Mouse (Mus musculus) heart, postnatal 25 days (tissue): ENCODE data around the gene Vwa3b. TPM values are rescaled to one million over a fixed set of nuclear protein-coding genes. Genes with fewer than 3 reads are reported as not detected.
A peak's percentile ranks its signal among the peaks of the same experiment; 100 is the strongest.

Experiments used
- DNase-seq: peaks from one replicate; pipeline ENCODE4 v3.0.0; 2022; ENCODE audit warnings: low spot score
- intact Hi-C: fragments of 180-260 bp; cut with DNase I; formaldehyde crosslinking; loops from one replicate; pipeline ENCODE4 v1.15.1; 2025
- total RNA-seq, 2 experiments: library from RNA; stranded (reverse); gene quantifications; 2 replicates each; pipeline ENCODE4 v1.2.3; 2021

Vwa3b gene
- total RNA-seq, 2 experiments from 2014 or later = 0.31 to 0.34 TPM

GRCm38 (mm10) chr1:37053691-37054090 lies 27.3 kb downstream of the Vwa3b start:
- DNase-seq = no peak
- intact Hi-C loops = no loop called here

GRCm38 (mm10) chr1:37056831-37057561 lies 30.6 kb downstream of the Vwa3b start:
- DNase-seq = no peak
- intact Hi-C loops = no loop called here

GRCm38 (mm10) chr1:37060856-37061255 lies 34.5 kb downstream of the Vwa3b start:
- intact Hi-C loops = no loop called here

GRCm38 (mm10) chr1:37063053-37063452 lies 36.7 kb downstream of the Vwa3b start:
- no peak for DNase-seq
- intact Hi-C loops = no loop called here

More at GRCm38 (mm10) chr1:37060856-37061255, 34.5 kb downstream of the Vwa3b start:
- DNase-seq = no peak

- intact Hi-C loops = no loop called here
- DNase-seq = no peak
These were observed 37.4 kb downstream of the Vwa3b start for GRCm38 (mm10) chr1:37063841-37064240.

- intact Hi-C loops = no loop called here
- no peak for DNase-seq
These were observed 39.4 kb downstream of the Vwa3b start for GRCm38 (mm10) chr1:37065658-37066412.

- intact Hi-C loops = no loop called here
- no peak for DNase-seq
These were observed 49.4 kb downstream of the Vwa3b start for GRCm38 (mm10) chr1:37075759-37076158.

GRCm38 (mm10) chr1:37077266-37077665 lies 50.9 kb downstream of the Vwa3b start:
- DNase-seq = no peak
- intact Hi-C loops = no loop called here

- peak; percentile 35 for DNase-seq
- intact Hi-C loops = no loop called here
These were observed 51.7 kb downstream of the Vwa3b start for GRCm38 (mm10) chr1:37077955-37078549.

- no peak for DNase-seq
- intact Hi-C loops = no loop called here
These were observed 54.0 kb downstream of the Vwa3b start for GRCm38 (mm10) chr1:37080442-37080841.

GRCm38 (mm10) chr1:37081376-37082214 lies 55.2 kb downstream of the Vwa3b start:
- no peak for DNase-seq
- intact Hi-C loops = no loop called here

- DNase-seq = no peak
- intact Hi-C loops = no loop called here
These were observed 55.7 kb downstream of the Vwa3b start for GRCm38 (mm10) chr1:37082215-37082464.

- no peak for DNase-seq
- intact Hi-C loops = no loop called here
These were observed 57.7 kb downstream of the Vwa3b start for GRCm38 (mm10) chr1:37084075-37084474.

- DNase-seq = no peak
- intact Hi-C loops = no loop called here
These were observed 58.8 kb downstream of the Vwa3b start for GRCm38 (mm10) chr1:37085171-37085570.

GRCm38 (mm10) chr1:37089191-37089590 lies 62.8 kb downstream of the Vwa3b start:
- intact Hi-C loops = no loop called here
- no peak for DNase-seq

- DNase-seq = no peak
- intact Hi-C loops = no loop called here
These were observed 71.1 kb downstream of the Vwa3b start for GRCm38 (mm10) chr1:37097382-37098093.

GRCm38 (mm10) chr1:37098094-37098555 lies 71.7 kb downstream of the Vwa3b start:
- intact Hi-C loops = no loop called here
- DNase-seq = no peak

- DNase-seq = no peak
- intact Hi-C loops = loop anchor here (10.0 kb wide), 1 partner anchor 134 kb away; no protein-coding TSS in a partner anchor
These were observed 74.0 kb downstream of the Vwa3b start for GRCm38 (mm10) chr1:37100361-37100760.

- intact Hi-C loops = loop anchor here (10.0 kb wide), 1 partner anchor 134 kb away; no protein-coding TSS in a partner anchor
- DNase-seq = no peak
These were observed 74.6 kb downstream of the Vwa3b start for GRCm38 (mm10) chr1:37101016-37101415.
